Mouse (Mus musculus) duodenum, adult 2 months (tissue): ENCODE data around the gene Erich6. TPM values are rescaled to one million over a fixed set of nuclear protein-coding genes. Genes with fewer than 3 reads are reported as not detected.

Experiments
- polyA plus RNA-seq: library from polyadenylated mRNA; depleted of rRNA; stranded (reverse); fragments of >200 nt; gene quantifications from 2 replicates; pipeline ENCODE4 v1.2.3, GENCODE M21; 2012; ENCODE audit warnings: low replicate concordance; rRNA removed

Erich6 gene
- polyA plus RNA-seq, result not detected in 2 replicates

DNA sequence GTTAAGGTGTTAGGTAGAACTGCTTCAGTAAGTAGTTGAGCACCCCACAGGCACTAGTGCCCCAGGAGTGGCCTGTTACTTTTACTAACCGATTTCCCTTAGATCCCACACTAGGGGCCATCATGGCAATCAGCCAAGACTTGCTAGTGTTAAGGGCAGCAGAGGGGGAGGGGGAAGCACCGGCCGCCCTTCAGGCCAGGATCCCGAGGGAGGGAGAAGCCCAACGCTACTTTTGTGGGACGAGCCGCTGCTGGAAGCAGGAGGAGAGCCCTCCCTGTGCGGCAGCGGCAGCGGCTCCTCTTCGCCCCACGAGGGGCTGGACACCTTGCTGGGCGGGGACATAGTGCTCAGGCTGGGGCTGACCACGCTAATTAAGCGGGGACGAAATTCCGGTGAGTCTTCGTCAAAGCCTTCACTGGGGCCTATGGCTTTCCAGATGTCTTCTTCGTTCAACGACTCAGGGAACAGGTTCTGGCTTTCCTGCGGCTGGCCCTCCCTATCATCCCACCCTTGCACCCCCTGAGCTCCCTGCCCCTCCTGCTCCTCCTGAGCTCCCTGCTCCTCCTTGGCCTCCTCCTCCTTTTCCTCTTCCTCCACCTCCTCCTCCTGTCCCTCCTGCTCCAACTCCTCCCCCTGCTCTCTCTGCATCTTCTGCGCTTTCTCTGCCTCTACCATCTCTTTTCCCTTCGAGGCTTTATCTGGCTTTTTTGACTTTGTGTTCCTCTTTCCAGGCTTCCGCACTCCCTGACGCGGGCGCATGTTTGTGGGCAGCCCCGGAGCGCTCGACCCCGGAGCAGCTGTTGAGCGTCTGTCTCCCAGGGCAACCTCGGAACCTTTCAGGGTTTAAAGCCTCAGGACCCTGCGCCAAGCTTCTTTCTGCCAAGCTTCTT lies at the start of gene Erich6:
Erich6 (minus strand) TSS at position 802 of the 890 bp plus-strand sequence.

DNA sequence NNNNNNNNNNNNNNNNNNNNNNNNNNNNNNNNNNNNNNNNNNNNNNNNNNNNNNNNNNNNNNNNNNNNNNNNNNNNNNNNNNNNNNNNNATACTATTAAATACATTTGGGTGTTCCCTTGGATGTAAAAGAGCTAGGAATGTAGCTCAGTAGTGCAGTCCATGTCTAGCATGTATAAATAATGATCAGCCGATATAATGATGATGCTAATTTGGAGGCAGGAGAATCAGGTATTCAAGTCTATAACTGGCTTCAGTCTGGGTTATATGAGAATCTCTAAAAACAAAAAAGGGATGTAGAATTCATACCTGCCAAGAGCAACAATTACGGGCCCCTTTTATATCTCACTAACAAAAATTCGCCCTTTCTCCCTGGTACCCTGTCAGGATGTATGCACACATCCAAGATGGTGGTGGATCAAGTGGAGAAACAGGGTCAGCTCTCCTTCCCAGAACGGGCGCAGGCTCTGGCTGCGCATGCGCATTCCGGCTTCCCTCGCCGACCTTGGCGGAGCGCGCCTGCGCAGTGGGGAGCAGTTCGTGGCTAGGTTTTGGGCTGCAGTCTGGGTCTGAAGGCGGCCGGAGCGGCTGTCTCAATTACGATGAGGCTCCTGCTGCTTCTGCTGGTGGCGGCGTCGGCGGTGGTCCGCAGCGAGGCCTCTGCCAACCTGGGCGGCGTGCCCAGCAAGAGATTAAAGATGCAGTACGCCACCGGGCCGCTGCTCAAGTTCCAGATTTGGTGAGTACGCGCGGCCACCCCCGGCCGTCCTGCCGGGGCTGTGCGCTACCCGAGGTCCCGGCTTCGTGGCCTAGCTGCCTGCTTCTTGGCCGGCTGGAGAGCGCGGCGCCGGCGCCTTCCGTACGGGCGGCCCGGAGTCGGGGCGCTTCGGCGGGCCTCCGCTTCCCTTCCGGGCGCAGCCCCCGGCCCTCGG lies 60.6 kb downstream of the Erich6 start, which contains the start of gene Selenot:
Selenot (plus strand) TSS at position 500 of the 930 bp plus-strand sequence.

Other genes with a start within 250 kb of the Erich6 start
- gene Tsc22d2, start 222.5 kb downstream of the Erich6 start, polyA plus RNA-seq, result 15.2 and 15.3 TPM in 2 replicates
- gene Eif2a, start 111.4 kb downstream of the Erich6 start, polyA plus RNA-seq, result 0.85 and 0.94 TPM in 2 replicates
- 51.9 and 103 TPM in 2 replicates for gene Serp1, start 111.3 kb downstream of the Erich6 start, polyA plus RNA-seq
- gene Selenot, start 60.6 kb downstream of the Erich6 start, polyA plus RNA-seq, result 14.3 and 16.4 TPM in 2 replicates
- 20.4 and 41.4 TPM in 2 replicates for gene Siah2, start 55.2 kb upstream of the Erich6 start, polyA plus RNA-seq
- gene Mindy4b-ps, start 185.1 kb upstream of the Erich6 start, polyA plus RNA-seq, result not detected in 2 replicates
- gene Clrn1, start 248.1 kb upstream of the Erich6 start, polyA plus RNA-seq, result not detected in 2 replicates